Mouse (Mus musculus): ENCODE results near the gene Syne1. TPM values are rescaled to one million over a fixed set of nuclear protein-coding genes. Genes with fewer than 3 reads are reported as not detected.
A peak's percentile ranks its signal among the peaks of the same experiment; 100 is the strongest.

The Syne1 gene
- polyA plus RNA-seq, 1 experiment from 2014 or later, result 7.9 TPM

DNA sequence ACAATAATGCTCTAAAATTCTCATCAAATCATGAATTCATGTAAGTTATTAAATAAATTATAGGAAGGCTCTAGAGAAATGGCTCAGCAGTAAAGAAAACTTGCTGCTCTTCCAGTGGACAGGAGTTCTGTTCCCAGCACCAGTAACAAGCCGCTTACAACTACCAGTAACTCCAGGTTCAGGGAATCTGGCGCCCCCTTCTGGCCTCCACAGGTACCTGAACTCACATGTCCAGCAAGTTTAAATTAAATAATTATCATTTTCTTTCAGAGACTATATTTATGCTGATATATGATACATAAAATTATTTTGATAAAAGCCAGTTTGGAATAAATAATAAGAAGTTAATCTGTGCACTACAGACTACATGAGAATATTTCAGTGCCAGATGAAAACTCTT is 22.0 kb upstream of the Syne1 start:
- Histone ChIP-seq H3K4me3 (ENCODE audit: low read depth, low read length) (no peak overlapping the region), H3K4me1 (ENCODE audit: insufficient read depth) (no peaks in the 10 kb centered on the region), H3K9me3 (ENCODE audit: low read depth, low read length) (no peaks in the 10 kb centered on the region), H3K27ac (ENCODE audit: low read depth) (no peak overlapping the region), H3K36me3 (ENCODE audit: insufficient read depth) (no peaks in the 10 kb centered on the region), H3K27me3 (ENCODE audit: insufficient read depth, low read length) (no peaks in the 10 kb centered on the region), H3K4me2 (no peak overlapping the region), H3K9ac (no peak overlapping the region)
- WGBS, result 58% methylated on average over 2 of the region's 2 CpGs
- peak; percentile 7; the same call in 1 of the 2 replicates for TF ChIP-seq CTCF (IDR thresholded peaks at IDR 0.05; ENCODE audit: low read depth)
- DNase-seq (no peak), ATAC-seq (ENCODE audit: insufficient read depth) (no peak)

DNA sequence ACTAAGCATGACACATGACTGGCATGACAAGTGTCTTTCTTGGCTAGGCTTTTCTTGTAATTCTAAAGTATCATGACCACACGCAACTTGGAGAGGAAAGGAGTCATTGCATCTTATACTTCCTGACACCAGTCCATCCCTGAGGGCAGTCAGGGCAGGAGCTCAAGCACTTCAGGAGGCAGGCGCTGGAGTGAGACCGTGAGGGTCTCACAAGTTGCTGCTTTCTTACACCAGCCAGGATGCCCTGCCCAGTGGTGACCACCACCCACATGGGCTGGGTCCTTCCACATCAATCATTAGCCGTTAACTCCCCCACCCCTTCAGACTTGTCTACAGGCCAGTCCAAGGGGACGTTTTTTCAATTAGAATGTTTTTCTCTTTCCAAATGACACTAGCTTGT is 20.1 kb upstream of the Syne1 start:
- Histone ChIP-seq H3K9me3 (ENCODE audit: low read depth, low read length) (no peaks in the 10 kb centered on the region), H3K36me3 (ENCODE audit: insufficient read depth) (no peaks in the 10 kb centered on the region), H3K27me3 (ENCODE audit: insufficient read depth, low read length) (no peaks in the 10 kb centered on the region), H3K4me3 (ENCODE audit: low read depth, low read length) (no peak overlapping the region), H3K4me2 (no peak overlapping the region), H3K9ac (no peak overlapping the region), H3K4me1 (ENCODE audit: insufficient read depth) (no peaks in the 10 kb centered on the region), H3K27ac (ENCODE audit: low read depth) (no peak overlapping the region)
- 64% methylated on average over 5 of the region's 5 CpGs for WGBS
- ATAC-seq (ENCODE audit: insufficient read depth), result no peak
- no peak for DNase-seq
- TF ChIP-seq CTCF (IDR thresholded peaks at IDR 0.05; ENCODE audit: low read depth), result no peak

DNA sequence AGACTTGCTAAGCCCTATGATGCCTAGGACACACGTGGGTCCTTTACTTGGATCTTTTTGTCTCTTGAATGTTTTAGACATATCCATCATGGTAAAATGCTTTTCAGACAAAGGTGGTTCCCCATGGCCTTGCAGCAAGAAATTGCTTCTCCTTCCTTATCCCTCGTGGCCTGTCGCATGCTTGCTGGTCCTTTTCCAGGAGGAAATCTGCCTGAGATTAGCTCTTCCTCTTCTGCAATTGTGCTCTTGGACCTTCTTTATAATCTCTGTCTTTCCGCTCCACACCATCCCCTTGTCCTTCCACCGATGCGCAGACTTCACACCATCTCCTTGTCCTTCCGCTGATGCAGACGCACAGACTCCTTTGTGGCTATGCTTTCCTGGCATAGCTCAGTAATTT is 18.8 kb upstream of the Syne1 start:
- no peak for TF ChIP-seq CTCF (IDR thresholded peaks at IDR 0.05; ENCODE audit: low read depth)
- WGBS, result 87% methylated on average over 8 of the region's 8 CpGs
- Histone ChIP-seq H3K36me3 (ENCODE audit: insufficient read depth) (no peaks in the 10 kb centered on the region), H3K9me3 (ENCODE audit: low read depth, low read length) (no peaks in the 10 kb centered on the region), H3K27ac (ENCODE audit: low read depth) (no peak overlapping the region), H3K9ac (no peak overlapping the region), H3K27me3 (ENCODE audit: insufficient read depth, low read length) (no peaks in the 10 kb centered on the region), H3K4me3 (ENCODE audit: low read depth, low read length) (no peak overlapping the region), H3K4me2 (no peak overlapping the region), H3K4me1 (ENCODE audit: insufficient read depth) (no peaks in the 10 kb centered on the region)
- DNase-seq, result no peak
- ATAC-seq (ENCODE audit: insufficient read depth), result no peak

DNA sequence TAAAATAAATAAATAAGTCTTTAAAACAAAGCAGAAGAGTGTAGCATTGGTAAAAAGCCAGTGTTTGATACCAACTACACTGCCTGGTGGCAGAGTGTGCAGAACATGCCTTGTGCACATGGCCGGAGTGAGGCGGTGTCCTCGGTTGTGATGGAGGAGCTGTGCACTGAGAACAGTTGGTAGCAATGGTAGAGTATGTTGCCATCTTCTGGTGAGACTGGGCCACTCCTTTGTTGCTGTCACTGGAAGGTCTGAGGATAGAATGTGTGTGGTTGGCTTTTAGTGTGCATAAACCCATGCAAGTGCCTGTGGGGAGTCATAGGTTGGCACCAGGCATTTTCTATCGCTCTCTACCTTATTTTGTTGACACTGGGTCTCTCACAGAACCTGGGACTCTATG is 17.7 kb upstream of the Syne1 start:
- no peak overlapping the region for H3K27ac ChIP-seq (ENCODE audit: low read depth)
- ATAC-seq (ENCODE audit: insufficient read depth), result no peak

DNA sequence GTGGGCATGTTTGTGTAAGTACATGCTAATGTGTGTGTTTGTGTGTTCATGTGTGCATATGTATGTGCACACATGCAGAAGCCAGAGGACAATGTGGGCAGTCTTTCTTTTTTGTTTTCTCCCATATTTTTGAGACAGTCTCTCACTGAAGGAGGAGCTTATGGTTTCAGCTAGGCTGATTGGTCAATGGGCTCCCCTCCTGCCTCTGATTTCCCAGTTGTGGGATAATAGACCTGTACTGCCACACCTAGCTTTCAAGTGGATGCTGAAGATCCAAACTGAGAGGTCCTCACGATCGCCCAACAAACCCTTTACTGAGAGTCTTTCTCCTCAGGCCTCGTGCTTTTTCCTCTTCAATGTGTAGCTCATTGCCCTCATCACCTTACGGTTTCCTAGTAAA is 10.4 kb upstream of the Syne1 start:
- no peaks in the 10 kb centered on the region for H3K4me1 ChIP-seq (ENCODE audit: insufficient read depth)
- no peaks in the 10 kb centered on the region for H3K9me3 ChIP-seq (ENCODE audit: low read depth, low read length)
- no peak for TF ChIP-seq CTCF (IDR thresholded peaks at IDR 0.05; ENCODE audit: low read depth)
- no peak overlapping the region for H3K4me3 ChIP-seq (ENCODE audit: low read depth, low read length)
- H3K27me3 ChIP-seq (ENCODE audit: insufficient read depth, low read length), result no peaks in the 10 kb centered on the region
- H3K27ac ChIP-seq (ENCODE audit: low read depth), result no peak overlapping the region
- 73% methylated on average over 4 of the region's 4 CpGs for WGBS
- H3K4me2 ChIP-seq, result no peak overlapping the region
- no peaks in the 10 kb centered on the region for H3K36me3 ChIP-seq (ENCODE audit: insufficient read depth)
- DNase-seq (no peak), ATAC-seq (ENCODE audit: insufficient read depth) (no peak)
- no peak overlapping the region for H3K9ac ChIP-seq

More for the DNA sequence above, 17.7 kb upstream of the Syne1 start:
- H3K4me1 ChIP-seq (ENCODE audit: insufficient read depth), result no peaks in the 10 kb centered on the region
- 86% methylated on average over 4 of the region's 4 CpGs for WGBS
- 0 out of 2 replicates have a peak, but pooled peaks have one; percentile 12 for TF ChIP-seq CTCF (IDR thresholded peaks at IDR 0.05; ENCODE audit: low read depth)
- no peaks in the 10 kb centered on the region for H3K9me3 ChIP-seq (ENCODE audit: low read depth, low read length)
- no peaks in the 10 kb centered on the region for H3K36me3 ChIP-seq (ENCODE audit: insufficient read depth)
- DNase-seq, result no peak
- H3K27me3 ChIP-seq (ENCODE audit: insufficient read depth, low read length), result no peaks in the 10 kb centered on the region
- H3K9ac ChIP-seq, result no peak overlapping the region
- no peak overlapping the region for H3K4me2 ChIP-seq
- no peak overlapping the region for H3K4me3 ChIP-seq (ENCODE audit: low read depth, low read length)

DNA sequence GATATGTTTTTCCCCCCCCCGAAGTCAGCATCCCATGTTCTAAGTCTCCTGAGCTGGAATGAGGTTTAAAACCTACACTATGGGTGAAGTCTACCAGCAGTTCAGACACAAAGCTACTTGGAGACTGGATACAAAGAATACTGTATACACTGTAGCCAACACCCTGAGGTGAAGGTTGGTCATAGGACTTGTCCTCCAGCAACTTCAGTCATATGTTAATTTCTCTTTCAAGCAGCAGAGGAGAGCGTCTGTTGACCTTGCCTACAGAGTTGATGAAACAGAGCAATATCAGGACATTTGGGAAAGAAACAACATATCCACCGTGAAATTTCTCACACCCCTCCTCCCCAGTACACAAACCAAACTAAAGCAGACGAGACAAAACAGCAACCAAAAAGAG is 9.2 kb upstream of the Syne1 start:
- no peak overlapping the region for H3K4me3 ChIP-seq (ENCODE audit: low read depth, low read length)
- no peaks in the 10 kb centered on the region for H3K36me3 ChIP-seq (ENCODE audit: insufficient read depth)
- no peak for TF ChIP-seq CTCF (IDR thresholded peaks at IDR 0.05; ENCODE audit: low read depth)
- ATAC-seq (ENCODE audit: insufficient read depth) (no peak), DNase-seq (no peak)
- H3K4me2 ChIP-seq, result no peak overlapping the region
- H3K9me3 ChIP-seq (ENCODE audit: low read depth, low read length), result no peaks in the 10 kb centered on the region
- H3K4me1 ChIP-seq (ENCODE audit: insufficient read depth), result no peaks in the 10 kb centered on the region
- WGBS, result 70% methylated on average over 4 of the region's 4 CpGs
- no peak overlapping the region for H3K27ac ChIP-seq (ENCODE audit: low read depth)
- H3K27me3 ChIP-seq (ENCODE audit: insufficient read depth, low read length), result no peaks in the 10 kb centered on the region
- H3K9ac ChIP-seq, result no peak overlapping the region

DNA sequence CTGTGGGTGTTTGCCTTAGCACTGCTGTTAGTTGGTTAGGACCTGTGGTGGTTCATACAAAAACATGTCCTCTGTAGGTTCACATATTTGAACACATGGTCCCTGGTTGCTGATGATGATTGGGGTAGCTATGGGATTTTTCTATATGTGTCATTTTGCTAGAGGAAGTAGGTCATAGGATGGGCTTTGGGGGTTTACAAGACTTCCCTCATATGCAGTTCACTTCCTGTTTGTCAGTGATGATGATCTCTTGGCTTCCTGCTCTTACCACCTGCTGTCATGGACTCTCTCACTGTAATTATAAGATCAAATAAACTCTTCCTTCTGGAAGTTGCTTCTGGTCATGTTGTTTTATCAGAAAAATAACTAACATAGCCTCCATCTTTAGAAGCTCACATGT is 7.5 kb upstream of the Syne1 start:
- TF ChIP-seq CTCF (IDR thresholded peaks at IDR 0.05; ENCODE audit: low read depth), result no peak
- ATAC-seq (ENCODE audit: insufficient read depth) (no peak), DNase-seq (no peak)
- Histone ChIP-seq H3K9me3 (ENCODE audit: low read depth, low read length) (no peaks in the 10 kb centered on the region), H3K9ac (no peak overlapping the region), H3K4me2 (no peak overlapping the region), H3K4me3 (ENCODE audit: low read depth, low read length) (no peak overlapping the region), H3K27ac (ENCODE audit: low read depth) (no peak overlapping the region), H3K4me1 (ENCODE audit: insufficient read depth) (no peaks in the 10 kb centered on the region), H3K27me3 (ENCODE audit: insufficient read depth, low read length) (no peaks in the 10 kb centered on the region), H3K36me3 (ENCODE audit: insufficient read depth) (no peaks in the 10 kb centered on the region)

DNA sequence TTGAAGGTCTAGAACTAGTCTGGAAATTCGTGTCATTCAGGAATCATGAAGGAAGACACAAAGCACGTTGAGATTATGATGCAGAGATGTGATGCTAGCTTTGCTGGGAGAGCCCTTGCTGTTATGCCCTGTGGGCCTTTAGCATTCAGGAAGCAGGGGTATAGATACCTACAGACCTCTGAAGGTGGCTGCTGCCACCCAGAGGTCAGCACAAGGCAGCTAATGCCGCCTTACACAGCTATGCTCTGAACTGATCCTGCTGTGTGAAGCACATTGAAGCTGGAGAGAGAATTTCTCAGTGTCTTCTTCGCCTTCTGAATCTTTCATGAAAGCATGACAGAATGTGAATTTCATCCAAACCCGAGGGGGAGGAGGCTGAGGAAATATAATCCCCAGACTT is 3.7 kb upstream of the Syne1 start:
- no peak overlapping the region for H3K4me3 ChIP-seq (ENCODE audit: low read depth, low read length)
- peak; percentile 38; the same call in 1 of the 2 replicates for TF ChIP-seq CTCF (IDR thresholded peaks at IDR 0.05; ENCODE audit: low read depth)
- 0 out of 2 replicates have a peak, but pooled peaks have one; percentile 61 for ATAC-seq (ENCODE audit: insufficient read depth)
- H3K36me3 ChIP-seq (ENCODE audit: insufficient read depth), result no peaks in the 10 kb centered on the region
- no peaks in the 10 kb centered on the region for H3K9me3 ChIP-seq (ENCODE audit: low read depth, low read length)
- H3K27me3 ChIP-seq (ENCODE audit: insufficient read depth, low read length), result no peaks in the 10 kb centered on the region
- no peak overlapping the region for H3K4me2 ChIP-seq
- H3K27ac ChIP-seq (ENCODE audit: low read depth), result no peak overlapping the region
- peak; percentile 33 for DNase-seq
- no peaks in the 10 kb centered on the region for H3K4me1 ChIP-seq (ENCODE audit: insufficient read depth)
- 18% methylated on average over 5 of the region's 5 CpGs for WGBS
- H3K9ac ChIP-seq, result no peak overlapping the region

All from lung, embryonic 14.5 days (tissue).